8 mouse cellular contexts compared by ENCODE assay signal in the genomic region with DNA sequence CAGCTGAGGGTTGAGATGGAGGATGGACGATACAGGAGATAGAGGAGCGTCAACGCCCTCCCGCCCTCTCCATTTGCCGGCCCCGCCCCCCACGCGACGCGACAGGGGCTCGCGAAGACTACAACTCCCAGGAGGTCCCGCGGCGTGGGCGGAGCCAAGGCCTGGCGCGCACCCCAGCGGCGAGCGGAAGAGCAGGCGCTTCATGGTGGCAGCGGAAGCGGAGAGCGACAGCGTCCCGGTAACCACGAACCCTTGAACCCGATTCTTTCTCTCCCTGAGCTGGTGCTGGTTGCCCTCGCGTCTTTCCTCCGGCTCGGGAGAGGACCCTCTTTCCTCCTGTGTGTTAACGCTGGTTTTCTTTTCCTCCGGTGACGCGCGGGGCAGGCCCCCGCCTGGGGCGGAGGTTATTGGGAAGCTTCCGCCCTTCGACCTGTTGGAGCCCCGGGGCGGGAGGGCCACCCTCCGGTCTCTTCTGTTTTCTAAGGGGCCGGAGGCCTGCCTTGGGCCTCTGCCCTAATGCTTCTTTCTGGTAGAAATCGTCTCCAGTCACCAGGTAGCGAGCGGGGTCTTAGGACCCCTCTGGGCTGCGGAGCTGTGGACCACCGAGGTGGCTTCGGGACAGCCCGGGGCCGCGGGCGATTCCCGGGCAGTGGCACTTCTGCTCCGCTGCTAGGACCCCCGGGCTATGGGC. TPM values are rescaled to one million over a fixed set of nuclear protein-coding genes. Genes with fewer than 3 reads are reported as not detected.
DNase-seq lines count a peak whose midpoint lies in the region; ATAC-seq and TF ChIP-seq lines count a peak whose summit lies in the region.

A gene (plus strand): TSS at position 140 of the 691 bp plus-strand sequence.

- no peaks in the 10 kb centered on the region for H3K9me3 ChIP-seq in embryonic facial prominence, embryonic 15.5 days (replicated peaks)
- H3K9me3 ChIP-seq in kidney, embryonic 14.5 days (ENCODE audit: control insufficient read depth, low read length) = no peaks in the 10 kb centered on the region
- no peaks in the 10 kb centered on the region for H3K9me3 ChIP-seq in limb, embryonic 15.5 days

- peak; percentile 96 for ATAC-seq in embryonic facial prominence, embryonic 15.5 days (ENCODE audit: insufficient number of reproducible peaks, low FRiP score, low TSS enrichment, low read depth)
- ATAC-seq in kidney, embryonic 14.5 days (ENCODE audit: low FRiP score, low TSS enrichment) = peak; percentile 95
- peak; percentile 91 for ATAC-seq in limb, embryonic 15.5 days (ENCODE audit: insufficient number of reproducible peaks, low FRiP score, low TSS enrichment, low read depth)

- peaks cover 2% of the 10 kb centered on the region; the same call in 1 of the 2 replicates for H3K4me1 ChIP-seq in bone marrow, adult 2 months (ENCODE audit: control insufficient read depth, insufficient read depth, low read length)
- H3K4me1 ChIP-seq in embryonic facial prominence, embryonic 15.5 days = peaks cover 10% of the 10 kb centered on the region
- peaks cover 7% of the 10 kb centered on the region for H3K4me1 ChIP-seq in kidney, embryonic 14.5 days (ENCODE audit: control insufficient read depth, insufficient read depth, low read length)
- peaks cover 8% of the 10 kb centered on the region for H3K4me1 ChIP-seq in limb, embryonic 15.5 days

- no peaks in the 10 kb centered on the region for H3K36me3 ChIP-seq in embryonic facial prominence, embryonic 15.5 days
- H3K36me3 ChIP-seq in kidney, embryonic 14.5 days (ENCODE audit: control insufficient read depth, insufficient read depth, low read length) = no peaks in the 10 kb centered on the region
- H3K36me3 ChIP-seq in limb, embryonic 15.5 days = no peaks in the 10 kb centered on the region

- H3K9ac ChIP-seq in embryonic facial prominence, embryonic 15.5 days = peak within 1 kb of the TSS; percentile 73
- H3K9ac ChIP-seq in kidney, embryonic 14.5 days (ENCODE audit: low read depth, low read length) = peak within 1 kb of the TSS; percentile 85
- peak within 1 kb of the TSS; percentile 80 for H3K9ac ChIP-seq in limb, embryonic 15.5 days

- WGBS in bone marrow, adult 2 months = under 1% methylated on average over 59 of the region's 59 CpGs
- WGBS in embryonic facial prominence, embryonic 15.5 days = under 1% methylated on average over 59 of the region's 59 CpGs
- under 1% methylated on average over 59 of the region's 59 CpGs for WGBS in kidney, embryonic 14.5 days
- under 1% methylated on average over 59 of the region's 59 CpGs for WGBS in limb, embryonic 15.5 days

- H3K27ac ChIP-seq in bone marrow, adult 2 months (ENCODE audit: control insufficient read depth, insufficient read depth, low read depth, low read length, poor library complexity) = peak within 1 kb of the TSS; percentile 78
- peak within 1 kb of the TSS; percentile 79 for H3K27ac ChIP-seq in embryonic facial prominence, embryonic 15.5 days (replicated peaks)
- 0 out of 2 replicates have a peak within 1 kb of the TSS, but pooled peaks have one; percentile 48 for H3K27ac ChIP-seq in kidney, embryonic 14.5 days (ENCODE audit: low read depth, low read length)
- peak within 1 kb of the TSS; percentile 86 for H3K27ac ChIP-seq in limb, embryonic 15.5 days

- TF ChIP-seq POLR2A in bone marrow, adult 2 months (IDR thresholded peaks at IDR 0.05; ENCODE audit: borderline replicate concordance, control insufficient read depth, low read depth, low read length) = peak; percentile 96

- H3K4me2 ChIP-seq in embryonic facial prominence, embryonic 15.5 days (replicated peaks) = peak within 1 kb of the TSS; percentile 81
- peak within 1 kb of the TSS; percentile 50 for H3K4me2 ChIP-seq in kidney, embryonic 14.5 days (replicated peaks; ENCODE audit: low read depth, low read length)
- peak within 1 kb of the TSS; percentile 79 for H3K4me2 ChIP-seq in limb, embryonic 15.5 days

- H3K4me3 ChIP-seq in bone marrow, adult 2 months (replicated peaks; ENCODE audit: control insufficient read depth, low read depth, low read length) = peak within 1 kb of the TSS; percentile 80
- H3K4me3 ChIP-seq in embryonic facial prominence, embryonic 15.5 days (replicated peaks) = peak within 1 kb of the TSS; percentile 64
- peak within 1 kb of the TSS; percentile 84 for H3K4me3 ChIP-seq in kidney, embryonic 14.5 days (ENCODE audit: low read length)
- peak within 1 kb of the TSS; percentile 84 for H3K4me3 ChIP-seq in limb, embryonic 15.5 days

- peak; percentile 64 for TF ChIP-seq CTCF in bone marrow, adult 2 months (IDR thresholded peaks at IDR 0.05; ENCODE audit: control insufficient read depth, insufficient read depth, low read length)

- peak; percentile 92 for DNase-seq in 416B (ENCODE audit: low read depth)
- peak; percentile 88 to 94 for DNase-seq in heart, adult 9 months (ENCODE audit: low spot score in 2 of 2)
- DNase-seq in monocyte, adult 2 months (ENCODE audit: low read depth in 1 of 2, low spot score in 2 of 2) = peak; percentile 87 to 93
- DNase-seq in spleen, postnatal 36 days (ENCODE audit: low spot score in 2 of 2) = peak; percentile 95 to 96

- H3K27me3 ChIP-seq in embryonic facial prominence, embryonic 15.5 days = no peaks in the 10 kb centered on the region; the same call in 1 of the 2 replicates
- no peaks in the 10 kb centered on the region for H3K27me3 ChIP-seq in kidney, embryonic 14.5 days (ENCODE audit: control insufficient read depth, insufficient read depth, low read length)
- no peaks in the 10 kb centered on the region for H3K27me3 ChIP-seq in limb, embryonic 15.5 days

RNA-seq across cellular contexts. Expression of the gene that starts here (rescaled TPM):
- polyA plus RNA-seq in bone marrow, adult 2 months (2011; ENCODE audit: insufficient read depth, insufficient read length, low replicate concordance, missing spikeins) = 11.9 and 21.7 TPM in 2 replicates
- polyA plus RNA-seq in embryonic facial prominence, embryonic 15.5 days (2015; fragmentation: Nextera tagmentation; extraction: Ambion mirVana) = 18.9 and 19.0 TPM in 2 replicates
- polyA plus RNA-seq in kidney, embryonic 14.5 days (2014; fragmentation: Nextera tagmentation; extraction: Ambion mirVana) = 18.3 and 22.7 TPM in 2 replicates
- 18.1 and 18.9 TPM in 2 replicates for polyA plus RNA-seq in limb, embryonic 15.5 days (2015; fragmentation: Nextera tagmentation; extraction: Ambion mirVana)

Comparison
In these comparisons a context has a peak if more than half of its experiments do, and no peak if none do; other contexts are left out.
1. Peak in every context shown above with its lines: DNase-seq, ATAC-seq, H3K4me3 ChIP-seq and H3K27ac ChIP-seq.